In genomic region chr4:127249701-127250349, GRCm38 (mm10) we compare ENCODE assay signal across 7 mouse cellular contexts. TPM values are rescaled to one million over a fixed set of nuclear protein-coding genes. Genes with fewer than 3 reads are reported as not detected.
A peak's percentile ranks its signal among the peaks of the same experiment; 100 is the strongest.
DNase-seq lines count a peak whose midpoint lies in the region; ATAC-seq lines count a peak whose summit lies in the region.

No protein-coding gene starts in this region.

- H3K4me1 ChIP-seq in embryonic facial prominence, embryonic 10.5 days: peaks cover 6% of the 10 kb centered on the region
- peaks cover 8% of the 10 kb centered on the region for H3K4me1 ChIP-seq in intestine, embryonic 16.5 days (ENCODE audit: control insufficient read depth, insufficient read depth, low read length)
- H3K4me1 ChIP-seq in midbrain, embryonic 11.5 days (ENCODE audit: control insufficient read depth, insufficient read depth, low read length): no peaks in the 10 kb centered on the region

- no peak overlapping the region for H3K4me2 ChIP-seq in intestine, embryonic 16.5 days (ENCODE audit: low read depth, low read length)
- H3K4me2 ChIP-seq in midbrain, embryonic 11.5 days: no peak overlapping the region

- peak; percentile 96 for DNase-seq in adrenal gland, postnatal 10 days
- DNase-seq in embryonic facial prominence, embryonic 10.5 days (ENCODE audit: low spot score): peak; percentile 87
- peak; percentile 37 for DNase-seq in gonadal fat pad, adult 2 months (ENCODE audit: low read depth)
- DNase-seq in left cerebral cortex, postnatal 25 days (ENCODE audit: low spot score in 2 of 2): peak; percentile 97 to 98
- peak; percentile 99 for DNase-seq in midbrain, embryonic 11.5 days (ENCODE audit: low spot score, missing footprints)
- peak; percentile 69 for DNase-seq in skeletal muscle tissue, adult 2 months (ENCODE audit: low read depth, low spot score)

- intact Hi-C loops in left cerebral cortex, postnatal 25 days (cut with DNase I): loop anchor here (2.0 to 10.0 kb wide), 5 partner anchors 69 to 695 kb away; partner anchors contain the start of genes Clspn, Zmym1 and Zmym6

- peak; percentile 91 for ATAC-seq in intestine, embryonic 16.5 days
- ATAC-seq in midbrain, embryonic 11.5 days (ENCODE audit: low FRiP score): peak; percentile 80

- H3K9ac ChIP-seq in intestine, embryonic 16.5 days (ENCODE audit: low read depth, low read length): no peak overlapping the region
- no peak overlapping the region for H3K9ac ChIP-seq in midbrain, embryonic 11.5 days (ENCODE audit: low read length)

- peaks cover 31% of the 10 kb centered on the region for H3K36me3 ChIP-seq in embryonic facial prominence, embryonic 10.5 days (replicated peaks)
- peaks cover 5% of the 10 kb centered on the region; the same call in 1 of the 2 replicates for H3K36me3 ChIP-seq in intestine, embryonic 16.5 days (ENCODE audit: control insufficient read depth, insufficient read depth, low read length)
- 0 out of 2 replicates have a peak, but pooled peaks cover 2% of the 10 kb centered on the region for H3K36me3 ChIP-seq in midbrain, embryonic 11.5 days (ENCODE audit: control insufficient read depth, insufficient read depth, low read length)

- H3K27ac ChIP-seq in embryonic facial prominence, embryonic 10.5 days (replicated peaks): no peak overlapping the region
- no peak overlapping the region for H3K27ac ChIP-seq in intestine, embryonic 16.5 days (ENCODE audit: low read length)
- H3K27ac ChIP-seq in midbrain, embryonic 11.5 days (ENCODE audit: low read depth, low read length): no peak overlapping the region

- 4% methylated on average over 5 of the region's 5 CpGs for WGBS in embryonic facial prominence, embryonic 10.5 days
- 3% methylated on average over 5 of the region's 5 CpGs for WGBS in intestine, embryonic 16.5 days
- 2% methylated on average over 5 of the region's 5 CpGs for WGBS in midbrain, embryonic 11.5 days

- no peaks in the 10 kb centered on the region for H3K9me3 ChIP-seq in embryonic facial prominence, embryonic 10.5 days
- no peaks in the 10 kb centered on the region for H3K9me3 ChIP-seq in intestine, embryonic 16.5 days (ENCODE audit: control insufficient read depth, low read length)
- H3K9me3 ChIP-seq in midbrain, embryonic 11.5 days (ENCODE audit: control insufficient read depth, low read length): no peaks in the 10 kb centered on the region

- H3K27me3 ChIP-seq in embryonic facial prominence, embryonic 10.5 days (replicated peaks; ENCODE audit: low read depth, poor library complexity, severe bottlenecking): no peaks in the 10 kb centered on the region
- H3K27me3 ChIP-seq in intestine, embryonic 16.5 days (replicated peaks; ENCODE audit: control insufficient read depth, insufficient read depth, low read length): no peaks in the 10 kb centered on the region
- H3K27me3 ChIP-seq in midbrain, embryonic 11.5 days (ENCODE audit: control insufficient read depth, insufficient read depth, low read length): no peaks in the 10 kb centered on the region

- no peak overlapping the region for H3K4me3 ChIP-seq in embryonic facial prominence, embryonic 10.5 days
- H3K4me3 ChIP-seq in intestine, embryonic 16.5 days (ENCODE audit: low read length): no peak overlapping the region
- H3K4me3 ChIP-seq in midbrain, embryonic 11.5 days (ENCODE audit: low read depth, low read length): no peak overlapping the region

RNA-seq across cellular contexts. Expression of gene Smim12, which starts 6.2 kb away (rescaled TPM):
- 10 to 100 TPM; 36.6 to 38.3 TPM for total RNA-seq in adrenal gland, postnatal 10 days (2021)
- 73.7 and 80.0 TPM in 2 replicates for polyA plus RNA-seq in embryonic facial prominence, embryonic 10.5 days (2016; fragmentation: Nextera tagmentation; extraction: Ambion mirVana)
- polyA plus RNA-seq in gonadal fat pad, adult 2 months (2012; rRNA removed): 28.5 and 30.3 TPM in 2 replicates
- polyA plus RNA-seq in intestine, embryonic 16.5 days (2015; fragmentation: Nextera tagmentation; extraction: Ambion mirVana): 56.1 and 63.3 TPM in 2 replicates
- 10 to 100 TPM; 55.2 to 55.3 TPM for total RNA-seq in left cerebral cortex, postnatal 25 days (2021)
- polyA plus RNA-seq in midbrain, embryonic 11.5 days (2014; fragmentation: Nextera tagmentation; extraction: Ambion mirVana): 54.5 and 60.0 TPM in 2 replicates

Comparison
In these comparisons a context has a peak if more than half of its experiments do, and no peak if none do; other contexts are left out.
1. DNase-seq: peak in every context shown above with its lines; median percentile 99 in midbrain, embryonic 11.5 days; 98 in left cerebral cortex, postnatal 25 days; 96 in adrenal gland, postnatal 10 days; 87 in embryonic facial prominence, embryonic 10.5 days; 69 in skeletal muscle tissue, adult 2 months; 37 in gonadal fat pad, adult 2 months.